Mouse (Mus musculus): ENCODE data around the gene Il27ra. TPM values are rescaled to one million over a fixed set of nuclear protein-coding genes. Genes with fewer than 3 reads are reported as not detected.
"Not testable (repeated sequence)": the region's sequence is repeated elsewhere in the genome, so short reads cannot be mapped to it uniquely, and the experiment has no call there.

Gene Il27ra
- total RNA-seq, 2 experiments from 2014 or later = 2.3 to 2.9 TPM

- no peak for DNase-seq
These were observed 46.4 kb downstream of the Il27ra start for GRCm38 (mm10) chr8:83995973-83996372.

GRCm38 (mm10) chr8:83994030-83994429 lies 48.4 kb downstream of the Il27ra start:
- no peak for DNase-seq

- no peak for DNase-seq
These were observed 49.9 kb downstream of the Il27ra start for GRCm38 (mm10) chr8:83992488-83992887.

GRCm38 (mm10) chr8:83990170-83990569 lies 52.2 kb downstream of the Il27ra start:
- no peak for DNase-seq

GRCm38 (mm10) chr8:83989243-83989642 lies 53.1 kb downstream of the Il27ra start:
- DNase-seq = no peak

- not testable (repeated sequence) for DNase-seq
These were observed 59.2 kb downstream of the Il27ra start for GRCm38 (mm10) chr8:83983222-83983621.

- no peak for DNase-seq
These were observed 59.9 kb downstream of the Il27ra start for GRCm38 (mm10) chr8:83982449-83982848.

GRCm38 (mm10) chr8:83981533-83981932 lies 60.9 kb downstream of the Il27ra start:
- DNase-seq = no peak

- no peak for DNase-seq
These were observed 61.5 kb downstream of the Il27ra start for GRCm38 (mm10) chr8:83980845-83981244.

Small RNA genes lying within 50 kb of the gene (microRNA-seq; reads per million reads assigned to microRNA genes)
- 0.60 to 4.7 reads per million in 2 experiments for gene Mir1199
- gene Mir709 = 0 reads per million in 2 experiments
- gene Mir8111 = 5.7 to 8.1 reads per million in 2 experiments

Other genes with a start within 250 kb of the Il27ra start
- 100 to 1,000 TPM; 319 to 321 TPM for gene Adgrl1, start 142.5 kb downstream of the Il27ra start, total RNA-seq (2021)
- under 1 TPM; 0.43 to 0.47 TPM for gene Gm10644, start 87.4 kb downstream of the Il27ra start, total RNA-seq (2021)
- gene Asf1b, start 87.1 kb downstream of the Il27ra start, total RNA-seq (2021) = under 1 TPM; 0.32 to 0.48 TPM
- gene Prkaca, start 69.6 kb downstream of the Il27ra start, total RNA-seq (2021) = 100 to 1,000 TPM; 239 to 256 TPM
- gene Samd1, start 44.9 kb downstream of the Il27ra start, total RNA-seq (2021) = 10 to 100 TPM; 42.1 to 43.1 TPM
- gene 1700067K01Rik, start 41.1 kb downstream of the Il27ra start, total RNA-seq (2021) = under 1 TPM; 0.40 to 0.75 TPM
- gene 2210011C24Rik, start 30.4 kb downstream of the Il27ra start, total RNA-seq (2021) = 1 to 10 TPM in 1 of 2 experiments, under 1 TPM in 1; 0.52 to 1.2 TPM
- gene Palm3, start 21.1 kb downstream of the Il27ra start, total RNA-seq (2021) = 1 to 10 TPM; 2.9 to 4.1 TPM
- not detected for gene Rln3, start 2.4 kb upstream of the Il27ra start, total RNA-seq (2021)
- 1 to 10 TPM; 4.2 to 4.4 TPM for gene Gm10643, start 22.5 kb upstream of the Il27ra start, total RNA-seq (2021)
- 10 to 100 TPM; 24.0 to 30.9 TPM for gene Rfx1, start 24.2 kb upstream of the Il27ra start, total RNA-seq (2021)
- gene Dcaf15, start 62.2 kb upstream of the Il27ra start, total RNA-seq (2021) = 10 to 100 TPM; 16.7 to 20.9 TPM
- not detected for gene Podnl1, start 83.4 kb upstream of the Il27ra start, total RNA-seq (2021)
- 10 to 100 TPM; 58.3 to 64.6 TPM for gene Cc2d1a, start 105.3 kb upstream of the Il27ra start, total RNA-seq (2021)
- 1 to 10 TPM; 1.7 to 1.8 TPM for gene 4930432K21Rik, start 105.4 kb upstream of the Il27ra start, total RNA-seq (2021)
- gene Nanos3, start 142.6 kb upstream of the Il27ra start, total RNA-seq (2021) = 1 to 10 TPM; 2.2 to 4.9 TPM
- gene Zswim4, start 194.5 kb upstream of the Il27ra start, total RNA-seq (2021) = 10 to 100 TPM; 16.8 to 18.1 TPM
- 100 to 1,000 TPM; 131 to 145 TPM for gene D8Ertd738e, start 207.1 kb upstream of the Il27ra start, total RNA-seq (2021)
- gene Mri1, start 214.7 kb upstream of the Il27ra start, total RNA-seq (2021) = 10 to 100 TPM; 15.1 to 16.2 TPM
- gene Ccdc130, start 227.8 kb upstream of the Il27ra start, total RNA-seq (2021) = 10 to 100 TPM; 28.4 to 30.9 TPM

Data from layer of hippocampus, postnatal 36 days (tissue).